Mouse (Mus musculus): ENCODE results near the gene Pitx3. TPM values are rescaled to one million over a fixed set of nuclear protein-coding genes. Genes with fewer than 3 reads are reported as not detected.
A peak's percentile ranks its signal among the peaks of the same experiment; 100 is the strongest.

The Pitx3 gene
- polyA plus RNA-seq, 1 experiment from 2014 or later = not detected

GRCm38 (mm10) chr19:46152127-46152803 lies 4.1 kb upstream of the Pitx3 start, which contains the start of gene Gbf1:
Gene Gbf1, plus strand, starts transcription at chr19:46152509.
- H3K9me3 ChIP-seq = no peaks in the 10 kb centered on the region
- peaks cover 33% of the 10 kb centered on the region for H3K27me3 ChIP-seq (replicated peaks)
- H3K36me3 ChIP-seq = no peaks in the 10 kb centered on the region
- peaks cover 33% of the 10 kb centered on the region for H3K4me1 ChIP-seq
- WGBS = under 1% methylated on average over 37 of the region's 37 CpGs
- H3K9ac ChIP-seq = peak within 1 kb of the TSS; percentile 50
- peak within 1 kb of the TSS; percentile 70 for H3K4me3 ChIP-seq (replicated peaks)
- peak; percentile 98 for ATAC-seq (ENCODE audit: insufficient read depth, low FRiP score, low read depth)
- H3K27ac ChIP-seq = 0 out of 2 replicates have a peak within 1 kb of the TSS, but pooled peaks have one; percentile 8
- peak within 1 kb of the TSS; percentile 90 for H3K4me2 ChIP-seq

GRCm38 (mm10) chr19:46149091-46149490 lies 965 bp upstream of the Pitx3 start:
- peaks cover 59% of the 10 kb centered on the region for H3K27me3 ChIP-seq (replicated peaks)

GRCm38 (mm10) chr19:46148372-46148760 lies 240 bp upstream of the Pitx3 start:
- whole genome bisulfite sequencing = under 1% methylated on average over 27 of the region's 27 CpGs
- no peak overlapping the region for H3K9ac ChIP-seq
- peak; percentile 71 for ATAC-seq (ENCODE audit: insufficient read depth, low FRiP score, low read depth)

More at GRCm38 (mm10) chr19:46149091-46149490, 965 bp upstream of the Pitx3 start:
- Histone ChIP-seq H3K4me1 (peaks cover 34% of the 10 kb centered on the region), H3K27ac (no peak overlapping the region), H3K36me3 (no peaks in the 10 kb centered on the region), H3K4me3 (replicated peaks) (peak overlapping the region; percentile 57), H3K9me3 (no peaks in the 10 kb centered on the region), H3K4me2 (peak overlapping the region; percentile 95), H3K9ac (no peak overlapping the region)
- 26% methylated on average over 12 of the region's 12 CpGs for WGBS
- no peak for ATAC-seq (ENCODE audit: insufficient read depth, low FRiP score, low read depth)

GRCm38 (mm10) chr19:46141091-46141490 lies 7.0 kb downstream of the Pitx3 start:
- 0 out of 2 replicates have a peak, but pooled peaks have one; percentile 20 for ATAC-seq (ENCODE audit: insufficient read depth, low FRiP score, low read depth)
- H3K27me3 ChIP-seq (replicated peaks) = peaks cover 68% of the 10 kb centered on the region
- H3K4me3 ChIP-seq (replicated peaks) = no peak overlapping the region
- peaks cover 13% of the 10 kb centered on the region for H3K4me1 ChIP-seq
- WGBS = 27% methylated on average over 6 of the region's 6 CpGs
- no peak overlapping the region for H3K4me2 ChIP-seq
- H3K9ac ChIP-seq = no peak overlapping the region
- H3K36me3 ChIP-seq = no peaks in the 10 kb centered on the region
- H3K27ac ChIP-seq = no peak overlapping the region
- no peaks in the 10 kb centered on the region for H3K9me3 ChIP-seq

More at GRCm38 (mm10) chr19:46148372-46148760, 240 bp upstream of the Pitx3 start:
- H3K9me3 ChIP-seq = no peaks in the 10 kb centered on the region
- peak overlapping the region; percentile 57 for H3K4me3 ChIP-seq (replicated peaks)
- H3K36me3 ChIP-seq = no peaks in the 10 kb centered on the region
- H3K27me3 ChIP-seq (replicated peaks) = peaks cover 66% of the 10 kb centered on the region
- no peak overlapping the region for H3K27ac ChIP-seq
- H3K4me2 ChIP-seq = peak overlapping the region; percentile 95
- peaks cover 27% of the 10 kb centered on the region for H3K4me1 ChIP-seq

- Histone ChIP-seq H3K9ac (no peak overlapping the region), H3K4me2 (no peak overlapping the region), H3K36me3 (no peaks in the 10 kb centered on the region), H3K27ac (no peak overlapping the region), H3K4me3 (replicated peaks) (no peak overlapping the region), H3K27me3 (replicated peaks) (peaks cover 69% of the 10 kb centered on the region), H3K4me1 (peaks cover 20% of the 10 kb centered on the region), H3K9me3 (no peaks in the 10 kb centered on the region)
- ATAC-seq (ENCODE audit: insufficient read depth, low FRiP score, low read depth) = no peak
- WGBS = 68% methylated on average over 2 of the region's 2 CpGs
Observed at GRCm38 (mm10) chr19:46140324-46140723, 7.8 kb downstream of the Pitx3 start.

GRCm38 (mm10) chr19:46136639-46137580 lies 11.2 kb downstream of the Pitx3 start:
- peaks cover 69% of the 10 kb centered on the region for H3K27me3 ChIP-seq (replicated peaks)
- H3K4me1 ChIP-seq = peaks cover 21% of the 10 kb centered on the region
- no peak overlapping the region for H3K9ac ChIP-seq
- peak overlapping the region; percentile 100 for H3K4me2 ChIP-seq
- ATAC-seq (ENCODE audit: insufficient read depth, low FRiP score, low read depth) = no peak; the same call in 1 of the 2 replicates
- WGBS = 2% methylated on average over 49 of the region's 49 CpGs
- H3K36me3 ChIP-seq = no peaks in the 10 kb centered on the region
- no peaks in the 10 kb centered on the region for H3K9me3 ChIP-seq
- H3K27ac ChIP-seq = no peak overlapping the region
- peak overlapping the region; percentile 56 for H3K4me3 ChIP-seq (replicated peaks)

GRCm38 (mm10) chr19:46135789-46136638 lies 12.1 kb downstream of the Pitx3 start:
- H3K4me2 ChIP-seq = peak overlapping the region; percentile 100
- peak; percentile 64; the same call in 1 of the 2 replicates for ATAC-seq (ENCODE audit: insufficient read depth, low FRiP score, low read depth)
- no peaks in the 10 kb centered on the region for H3K36me3 ChIP-seq
- no peaks in the 10 kb centered on the region for H3K9me3 ChIP-seq
- peaks cover 69% of the 10 kb centered on the region for H3K27me3 ChIP-seq (replicated peaks)
- WGBS = 1% methylated on average over 79 of the region's 79 CpGs
- H3K4me1 ChIP-seq = peaks cover 25% of the 10 kb centered on the region
- no peak overlapping the region for H3K27ac ChIP-seq
- H3K9ac ChIP-seq = peak overlapping the region; percentile 45
- H3K4me3 ChIP-seq (replicated peaks) = peak overlapping the region; percentile 56

- WGBS = 2% methylated on average over 12 of the region's 12 CpGs
- Histone ChIP-seq H3K4me3 (replicated peaks) (peak overlapping the region; percentile 56), H3K36me3 (no peaks in the 10 kb centered on the region), H3K4me1 (peaks cover 25% of the 10 kb centered on the region), H3K27me3 (replicated peaks) (peaks cover 75% of the 10 kb centered on the region), H3K4me2 (peak overlapping the region; percentile 100), H3K9ac (no peak overlapping the region), H3K9me3 (no peaks in the 10 kb centered on the region), H3K27ac (no peak overlapping the region)
- ATAC-seq (ENCODE audit: insufficient read depth, low FRiP score, low read depth) = peak; percentile 57; the same call in 1 of the 2 replicates
Observed at GRCm38 (mm10) chr19:46135297-46135696, 12.8 kb downstream of the Pitx3 start.

- peaks cover 67% of the 10 kb centered on the region for H3K27me3 ChIP-seq (replicated peaks)
- no peak overlapping the region for H3K9ac ChIP-seq
- H3K27ac ChIP-seq = no peak overlapping the region
- no peak for ATAC-seq (ENCODE audit: insufficient read depth, low FRiP score, low read depth)
- H3K36me3 ChIP-seq = no peaks in the 10 kb centered on the region
- 56% methylated on average over 6 of the region's 6 CpGs for WGBS
- H3K4me2 ChIP-seq = no peak overlapping the region
- peaks cover 25% of the 10 kb centered on the region for H3K4me1 ChIP-seq
- no peak overlapping the region for H3K4me3 ChIP-seq (replicated peaks)
- H3K9me3 ChIP-seq = no peaks in the 10 kb centered on the region
Observed at GRCm38 (mm10) chr19:46132577-46132976, 15.5 kb downstream of the Pitx3 start.

GRCm38 (mm10) chr19:46131694-46132525 lies 16.2 kb downstream of the Pitx3 start, which contains the start of gene Elovl3:
Gene Elovl3, plus strand, starts transcription at chr19:46131897.
- Histone ChIP-seq H3K4me3 (replicated peaks) (peak within 1 kb of the TSS; percentile 24), H3K27me3 (replicated peaks) (peaks cover 60% of the 10 kb centered on the region), H3K9ac (no peak within 1 kb of the TSS), H3K9me3 (no peaks in the 10 kb centered on the region), H3K4me1 (peaks cover 20% of the 10 kb centered on the region), H3K27ac (no peak within 1 kb of the TSS), H3K4me2 (peak within 1 kb of the TSS; percentile 60), H3K36me3 (no peaks in the 10 kb centered on the region)
- WGBS = 4% methylated on average over 31 of the region's 31 CpGs
- no peak; the same call in 1 of the 2 replicates for ATAC-seq (ENCODE audit: insufficient read depth, low FRiP score, low read depth)

Data from stomach, embryonic 15.5 days (tissue).